Mouse (Mus musculus): ENCODE measurements around the gene Tjp2. TPM values are rescaled to one million over a fixed set of nuclear protein-coding genes. Genes with fewer than 3 reads are reported as not detected.

The Tjp2 gene
- polyA plus RNA-seq, 1 experiment, result 8.9 TPM

DNA sequence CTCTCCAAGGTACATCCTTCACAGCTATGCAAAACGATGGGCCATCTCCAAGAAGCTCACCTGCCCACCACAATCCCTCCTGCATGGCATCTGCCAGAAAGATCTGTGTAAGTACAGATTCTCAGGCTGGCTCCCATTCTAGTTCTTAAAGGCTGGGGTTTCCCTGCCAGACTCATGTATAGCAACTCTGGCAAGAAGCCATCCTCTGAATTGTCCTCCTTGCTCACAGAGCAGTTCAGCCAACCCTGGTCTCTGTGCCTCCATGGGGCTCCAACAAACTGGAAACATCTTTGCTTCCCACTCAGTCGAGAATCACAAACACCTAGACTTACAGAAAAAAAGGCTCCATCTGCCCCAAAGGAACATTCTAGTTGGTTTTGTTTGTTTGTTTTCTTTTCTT is 139.5 kb downstream of the Tjp2 start:
- Histone ChIP-seq H3K9me3 (peaks cover 12% of the 10 kb centered on the region), H3K4me3 (replicated peaks) (no peak overlapping the region), H3K36me3 (replicated peaks; ENCODE audit: low read length) (no peaks in the 10 kb centered on the region), H3K4me1 (no peaks in the 10 kb centered on the region), H3K27me3 (replicated peaks) (peaks cover 2% of the 10 kb centered on the region)
- no peak for TF ChIP-seq FLI1 (IDR thresholded peaks at IDR 0.05; ENCODE audit: low read length)
- TF ChIP-seq GATA1 (IDR thresholded peaks at IDR 0.05; ENCODE audit: borderline replicate concordance, low read length), result no peak

DNA sequence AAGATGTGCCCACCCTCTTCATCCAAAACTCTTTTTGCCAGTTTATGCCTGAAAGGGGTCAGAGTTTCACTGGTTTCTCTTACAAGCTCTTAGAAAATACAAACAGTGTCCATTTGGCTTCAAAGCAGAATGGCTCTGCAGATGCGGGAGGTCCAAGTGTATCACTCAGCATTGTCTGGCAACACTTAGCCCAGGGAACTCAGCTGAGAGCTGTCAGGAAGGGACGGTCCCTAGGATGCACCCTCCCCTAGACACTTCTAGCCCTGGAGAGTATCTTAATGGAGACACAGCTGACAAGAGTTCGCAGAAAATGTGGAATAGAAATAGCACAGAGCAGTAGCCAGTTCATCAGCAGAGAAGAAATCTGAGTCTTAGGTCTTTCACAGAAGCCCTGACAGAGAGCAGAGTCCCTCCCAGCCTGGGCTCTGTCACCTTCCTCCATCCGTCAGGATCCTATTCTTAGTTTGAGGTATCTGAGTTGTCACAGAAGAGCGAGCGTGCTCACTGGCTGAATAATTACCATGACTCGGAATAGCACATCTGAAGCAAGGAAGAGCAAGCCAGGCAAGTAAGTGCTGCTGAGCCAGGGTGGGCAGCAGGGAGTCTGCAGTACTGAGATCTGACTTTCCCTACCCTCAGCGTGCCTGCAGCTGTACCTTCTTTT is 144.3 kb downstream of the Tjp2 start:
- Histone ChIP-seq H3K4me3 (replicated peaks) (no peak overlapping the region), H3K27me3 (replicated peaks) (peaks cover 4% of the 10 kb centered on the region), H3K4me1 (no peaks in the 10 kb centered on the region), H3K36me3 (replicated peaks; ENCODE audit: low read length) (no peaks in the 10 kb centered on the region), H3K9me3 (no peaks in the 10 kb centered on the region)
- TF ChIP-seq FLI1 (IDR thresholded peaks at IDR 0.05; ENCODE audit: low read length), result no peak
- no peak for TF ChIP-seq GATA1 (IDR thresholded peaks at IDR 0.05; ENCODE audit: borderline replicate concordance, low read length)

DNA sequence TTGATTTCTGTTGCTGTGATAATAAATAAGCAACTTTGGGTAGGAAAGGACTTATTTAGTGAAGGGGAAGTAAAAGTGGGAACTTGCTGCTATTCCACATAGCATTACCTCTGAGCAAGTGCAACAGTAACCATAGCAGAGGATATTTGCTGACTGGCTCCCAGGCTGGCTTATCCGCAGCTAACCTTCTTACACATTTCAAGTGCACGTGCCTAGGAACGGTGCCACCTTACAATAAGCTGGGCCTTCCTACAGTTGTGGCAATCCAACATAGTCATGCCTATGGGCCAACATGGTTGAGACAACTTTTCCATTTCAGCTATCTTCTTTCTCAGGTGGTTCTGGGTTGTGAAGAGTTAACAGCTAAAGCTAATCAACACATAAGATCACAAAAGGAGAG is 147.2 kb downstream of the Tjp2 start:
- Histone ChIP-seq H3K4me1 (no peaks in the 10 kb centered on the region), H3K4me3 (replicated peaks) (no peak overlapping the region), H3K27me3 (replicated peaks) (peaks cover 2% of the 10 kb centered on the region), H3K9me3 (no peaks in the 10 kb centered on the region), H3K36me3 (replicated peaks; ENCODE audit: low read length) (no peaks in the 10 kb centered on the region)
- TF ChIP-seq GATA1 (IDR thresholded peaks at IDR 0.05; ENCODE audit: borderline replicate concordance, low read length), result no peak
- TF ChIP-seq FLI1 (IDR thresholded peaks at IDR 0.05; ENCODE audit: low read length), result no peak

DNA sequence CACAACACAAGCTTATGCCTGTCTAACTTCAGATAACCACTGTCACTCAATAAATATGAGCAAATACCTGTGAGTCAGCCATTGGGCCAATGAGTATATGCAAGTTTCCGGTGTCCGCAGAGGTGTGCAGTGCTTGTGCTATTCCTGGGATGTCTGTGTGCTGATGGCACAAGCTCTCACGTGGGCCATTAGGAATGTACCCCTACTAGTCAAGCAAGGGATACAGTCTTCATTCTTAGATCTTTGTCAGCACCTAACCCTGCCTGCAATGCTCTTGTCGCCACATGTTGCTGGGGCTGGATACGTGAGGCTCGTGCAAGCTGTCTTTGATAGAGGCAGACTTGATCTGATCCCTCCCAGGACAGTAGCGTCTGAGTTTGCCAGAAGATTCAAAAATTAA is 148.3 kb downstream of the Tjp2 start:
- no peak overlapping the region for H3K4me3 ChIP-seq (replicated peaks)
- no peaks in the 10 kb centered on the region for H3K36me3 ChIP-seq (replicated peaks; ENCODE audit: low read length)
- TF ChIP-seq FLI1 (IDR thresholded peaks at IDR 0.05; ENCODE audit: low read length), result no peak
- TF ChIP-seq GATA1 (IDR thresholded peaks at IDR 0.05; ENCODE audit: borderline replicate concordance, low read length), result no peak

DNA sequence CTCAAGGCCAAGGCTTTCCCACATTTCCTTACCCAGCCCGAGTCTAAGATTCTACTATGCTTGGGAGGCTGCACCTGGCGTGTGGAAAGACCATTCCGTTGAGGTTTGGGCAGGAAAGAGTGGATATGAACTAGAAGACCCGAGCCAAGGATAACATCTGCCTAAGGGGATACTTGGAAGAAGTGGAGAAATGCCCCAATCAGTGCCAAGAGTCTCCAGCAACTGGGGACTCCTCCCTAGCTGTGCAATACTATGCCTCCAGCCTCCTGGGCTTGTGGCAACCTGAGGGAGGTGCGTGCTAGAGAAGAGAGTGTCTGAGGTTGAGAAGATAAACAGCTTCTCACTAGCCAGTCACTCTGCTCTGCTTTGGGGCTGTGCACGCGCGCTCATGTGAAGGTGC is 148.9 kb downstream of the Tjp2 start:
- no peak for TF ChIP-seq GATA1 (IDR thresholded peaks at IDR 0.05; ENCODE audit: borderline replicate concordance, low read length)
- Histone ChIP-seq H3K4me1 (no peaks in the 10 kb centered on the region), H3K4me3 (replicated peaks) (no peak overlapping the region), H3K27me3 (replicated peaks) (peaks cover 2% of the 10 kb centered on the region), H3K36me3 (replicated peaks; ENCODE audit: low read length) (no peaks in the 10 kb centered on the region), H3K9me3 (no peaks in the 10 kb centered on the region)

More for the DNA sequence above, 148.3 kb downstream of the Tjp2 start:
- H3K9me3 ChIP-seq, result no peaks in the 10 kb centered on the region
- peaks cover 2% of the 10 kb centered on the region for H3K27me3 ChIP-seq (replicated peaks)
- H3K4me1 ChIP-seq, result no peaks in the 10 kb centered on the region

DNA sequence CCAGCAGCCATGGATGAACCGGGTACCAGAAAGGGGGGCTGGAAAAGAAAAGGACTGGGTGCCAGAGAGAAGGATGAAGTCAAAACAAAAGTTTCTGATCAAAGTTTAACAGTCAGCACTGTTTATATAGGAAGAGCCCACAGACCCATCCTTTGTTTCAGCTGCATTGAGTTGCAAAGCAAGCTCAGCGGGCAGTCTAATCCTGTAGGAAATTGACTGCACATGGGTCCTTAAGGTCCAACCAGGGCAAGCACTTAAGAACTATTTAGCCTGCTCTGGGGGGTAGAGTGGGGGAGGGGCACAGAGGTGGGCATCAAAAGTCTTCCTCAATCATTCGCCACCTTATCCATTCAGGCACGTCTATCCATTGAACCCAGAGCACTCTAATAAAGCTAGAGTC is 151.7 kb downstream of the Tjp2 start:
- Histone ChIP-seq H3K4me3 (replicated peaks) (no peak overlapping the region), H3K36me3 (replicated peaks; ENCODE audit: low read length) (no peaks in the 10 kb centered on the region), H3K4me1 (no peaks in the 10 kb centered on the region), H3K9me3 (no peaks in the 10 kb centered on the region), H3K27me3 (replicated peaks) (peaks cover 2% of the 10 kb centered on the region)
- TF ChIP-seq GATA1 (IDR thresholded peaks at IDR 0.05; ENCODE audit: borderline replicate concordance, low read length), result no peak
- TF ChIP-seq FLI1 (IDR thresholded peaks at IDR 0.05; ENCODE audit: low read length), result no peak

DNA sequence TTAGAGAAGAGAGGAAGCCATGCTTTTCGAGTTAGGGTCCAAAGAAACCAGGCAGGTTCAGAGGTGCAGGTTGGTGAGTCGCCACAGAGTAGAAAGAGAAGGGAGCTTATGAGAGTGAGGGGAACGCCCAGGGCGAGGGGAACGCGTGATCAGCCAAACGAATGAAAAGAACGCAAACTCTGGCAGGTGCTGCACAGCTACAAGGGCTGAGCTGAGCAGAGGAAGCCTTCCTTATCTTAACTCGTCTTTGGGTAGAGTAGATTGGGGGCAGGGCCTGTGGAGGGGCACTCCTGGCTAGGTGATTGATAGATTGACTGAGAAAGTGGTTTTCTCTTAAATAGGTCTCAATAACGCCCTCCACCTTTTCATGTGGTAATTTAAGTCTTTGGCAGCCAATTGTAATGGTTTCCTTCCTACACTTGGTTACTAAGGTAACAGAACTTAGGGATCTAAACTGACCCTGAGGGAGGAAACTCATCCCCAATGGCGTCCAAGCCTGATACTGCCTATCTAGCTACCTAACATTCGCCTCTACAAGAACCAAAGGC is 160.4 kb downstream of the Tjp2 start:
- H3K4me1 ChIP-seq, result no peaks in the 10 kb centered on the region
- TF ChIP-seq GATA1 (IDR thresholded peaks at IDR 0.05; ENCODE audit: borderline replicate concordance, low read length), result no peak
- no peak for TF ChIP-seq FLI1 (IDR thresholded peaks at IDR 0.05; ENCODE audit: low read length)
- H3K9me3 ChIP-seq, result no peaks in the 10 kb centered on the region
- H3K27me3 ChIP-seq (replicated peaks), result peaks cover 9% of the 10 kb centered on the region
- H3K36me3 ChIP-seq (replicated peaks; ENCODE audit: low read length), result no peaks in the 10 kb centered on the region
- no peak overlapping the region for H3K4me3 ChIP-seq (replicated peaks)

DNA sequence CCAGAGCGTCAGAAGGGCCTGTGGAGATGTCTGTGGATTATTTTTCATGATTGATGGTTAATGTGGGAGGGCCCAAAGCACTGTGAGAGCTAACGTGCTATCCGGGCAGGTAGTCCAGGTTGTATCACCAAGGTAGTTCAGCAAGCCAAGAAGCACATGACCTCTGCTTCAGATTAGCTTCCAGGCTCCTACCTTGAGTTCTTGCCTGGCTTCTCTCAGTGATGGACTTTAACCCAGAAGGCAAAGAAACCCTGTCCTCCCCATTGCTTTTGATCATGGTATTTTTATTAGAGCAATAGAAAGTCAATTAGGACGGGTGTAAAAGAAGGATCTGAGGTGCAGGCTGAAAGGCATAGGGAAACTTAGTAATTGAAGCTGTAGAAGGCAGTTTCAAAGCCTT is 161.2 kb downstream of the Tjp2 start:
- no peaks in the 10 kb centered on the region for H3K4me1 ChIP-seq
- no peaks in the 10 kb centered on the region for H3K9me3 ChIP-seq
- H3K36me3 ChIP-seq (replicated peaks; ENCODE audit: low read length), result no peaks in the 10 kb centered on the region
- H3K4me3 ChIP-seq (replicated peaks), result no peak overlapping the region
- H3K27me3 ChIP-seq (replicated peaks), result peaks cover 9% of the 10 kb centered on the region
- no peak for TF ChIP-seq GATA1 (IDR thresholded peaks at IDR 0.05; ENCODE audit: borderline replicate concordance, low read length)
- TF ChIP-seq FLI1 (IDR thresholded peaks at IDR 0.05; ENCODE audit: low read length), result no peak

DNA sequence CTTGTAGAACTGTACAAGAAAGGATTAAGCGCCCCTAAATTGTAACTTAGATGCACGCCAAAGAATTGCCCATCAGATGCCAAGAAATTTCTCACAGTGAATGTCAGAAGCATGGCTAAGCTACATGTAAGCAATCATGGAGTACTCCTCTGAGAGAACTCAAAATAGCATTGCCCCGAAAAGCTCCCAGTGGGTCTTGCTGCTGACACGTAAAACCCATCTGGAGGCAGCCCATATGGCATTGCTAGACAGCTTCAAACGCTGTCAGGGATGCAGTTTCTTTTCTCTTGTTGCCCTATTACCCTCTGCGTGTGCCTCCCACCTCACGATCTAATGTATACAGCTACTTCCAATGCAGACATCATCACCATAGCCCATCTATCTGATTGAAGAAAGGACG is 166.0 kb downstream of the Tjp2 start:
- Histone ChIP-seq H3K4me1 (peaks cover 3% of the 10 kb centered on the region; the same call in 1 of the 2 replicates), H3K9me3 (peaks cover 10% of the 10 kb centered on the region; the same call in 1 of the 2 replicates), H3K4me3 (replicated peaks) (no peak overlapping the region), H3K27me3 (replicated peaks) (peaks cover 4% of the 10 kb centered on the region), H3K36me3 (replicated peaks; ENCODE audit: low read length) (no peaks in the 10 kb centered on the region)
- no peak for TF ChIP-seq GATA1 (IDR thresholded peaks at IDR 0.05; ENCODE audit: borderline replicate concordance, low read length)
- TF ChIP-seq FLI1 (IDR thresholded peaks at IDR 0.05; ENCODE audit: low read length), result no peak

DNA sequence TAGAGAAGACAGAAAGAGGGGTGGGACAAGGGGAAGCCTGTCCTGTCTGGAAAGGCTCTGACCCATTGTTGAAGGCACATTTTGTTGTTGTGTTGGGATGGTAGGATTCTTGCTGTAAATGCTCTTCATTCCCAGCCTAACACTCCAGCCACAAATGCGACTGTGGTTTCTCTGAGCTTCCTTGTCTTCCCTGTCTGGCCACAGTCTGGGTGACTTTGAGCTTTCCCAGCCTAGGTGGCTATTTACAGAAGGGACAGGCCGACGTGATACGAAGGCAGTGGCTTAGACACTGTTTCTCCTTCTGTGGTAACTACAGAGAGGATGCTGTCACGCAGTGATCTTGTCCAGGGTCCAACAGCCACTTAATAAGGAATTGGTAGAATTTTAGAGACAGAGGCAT is 166.8 kb downstream of the Tjp2 start:
- H3K4me3 ChIP-seq (replicated peaks), result no peak overlapping the region
- peaks cover 5% of the 10 kb centered on the region for H3K27me3 ChIP-seq (replicated peaks)
- no peaks in the 10 kb centered on the region for H3K36me3 ChIP-seq (replicated peaks; ENCODE audit: low read length)
- H3K4me1 ChIP-seq, result peaks cover 3% of the 10 kb centered on the region; the same call in 1 of the 2 replicates
- TF ChIP-seq GATA1 (IDR thresholded peaks at IDR 0.05; ENCODE audit: borderline replicate concordance, low read length), result no peak
- TF ChIP-seq FLI1 (IDR thresholded peaks at IDR 0.05; ENCODE audit: low read length), result no peak
- H3K9me3 ChIP-seq, result peaks cover 10% of the 10 kb centered on the region; the same call in 1 of the 2 replicates
